Mouse (Mus musculus) kidney, postnatal 0 days (tissue): ENCODE measurements around the gene B4galt1. TPM values are rescaled to one million over a fixed set of nuclear protein-coding genes. Genes with fewer than 3 reads are reported as not detected.

ENCODE experiments used
- ATAC-seq: fragments of 200-750 bp; cut with Nextera tagmentation; replicated peaks from 2 replicates; pipeline ENCODE4 v1.8.0; 2017; ENCODE audit warnings: low read depth, moderate number of reproducible peaks, moderate TSS enrichment, moderate library complexity; ENCODE audit not compliant: low FRiP score
- DNase-seq: peaks from one replicate; pipeline ENCODE4 v3.0.0-alpha.2; 2016; ENCODE audit warnings: low spot score
- H3K27ac ChIP-seq: fragments of 300-500 bp; sonication (generic); 2 replicates; pipeline ENCODE4 v1.5.1; 2014; ENCODE audit warnings: mild to moderate bottlenecking
- H3K27me3 ChIP-seq: fragments of 300-500 bp; sonication (generic); 2 replicates; pipeline ENCODE4 v1.6.1; 2014; ENCODE audit warnings: low read length, mixed read lengths; ENCODE audit not compliant: insufficient read depth
- H3K36me3 ChIP-seq: fragments of 300-500 bp; sonication (generic); 2 replicates; pipeline ENCODE4 v1.6.1; 2014; ENCODE audit warnings: low read length, mixed read lengths; ENCODE audit not compliant: insufficient read depth
- H3K4me1 ChIP-seq: fragments of 300-500 bp; sonication (generic); replicated peaks from 2 replicates; pipeline ENCODE4 v1.6.1; 2014; ENCODE audit warnings: antibody characterized with exemption, low read length, mixed read lengths; ENCODE audit not compliant: insufficient read depth
- H3K4me2 ChIP-seq: fragments of 300-500 bp; sonication (generic); 2 replicates; pipeline ENCODE4 v1.6.1; 2014; ENCODE audit warnings: mild to moderate bottlenecking, low read length, moderate library complexity, mixed read lengths
- H3K4me3 ChIP-seq: fragments of 300-500 bp; sonication (generic); replicated peaks from 2 replicates; pipeline ENCODE4 v1.5.1; 2014; ENCODE audit warnings: low read depth, low read length
- H3K9ac ChIP-seq: fragments of 300-500 bp; sonication (generic); 2 replicates; pipeline ENCODE4 v1.6.1; 2014; ENCODE audit warnings: low read depth, low read length
- H3K9me3 ChIP-seq: fragments of 300-500 bp; sonication (generic); replicated peaks from 2 replicates; pipeline ENCODE4 v1.6.1; 2016; ENCODE audit warnings: low read length, inconsistent platforms, mixed read lengths
- CTCF ChIP-seq: IDR thresholded peaks from 2 replicates; pipeline ENCODE4 v1.5.1; 2016; ENCODE audit warnings: antibody characterized with exemption, low read depth, mild to moderate bottlenecking, moderate library complexity
- WGBS: fragments of 180-500 bp; shearing (Covaris S2); extraction: QIAGEN DNeasy Blood & Tissue Kit; methylation state at CpG from one replicate; pipeline ENCODE4 v1.1.7; 2014; 5-methylcytosine and 5-hydroxymethylcytosine counted together
- polyA plus RNA-seq: library from polyadenylated mRNA; unstranded; fragments of >200 nt; fragmentation: Nextera tagmentation; extraction: Ambion mirVana; gene quantifications from 2 replicates; pipeline ENCODE4 v1.2.1, GENCODE M21; 2015

The B4galt1 gene
- polyA plus RNA-seq, 1 experiment from 2014 or later = 35.9 TPM

DNA sequence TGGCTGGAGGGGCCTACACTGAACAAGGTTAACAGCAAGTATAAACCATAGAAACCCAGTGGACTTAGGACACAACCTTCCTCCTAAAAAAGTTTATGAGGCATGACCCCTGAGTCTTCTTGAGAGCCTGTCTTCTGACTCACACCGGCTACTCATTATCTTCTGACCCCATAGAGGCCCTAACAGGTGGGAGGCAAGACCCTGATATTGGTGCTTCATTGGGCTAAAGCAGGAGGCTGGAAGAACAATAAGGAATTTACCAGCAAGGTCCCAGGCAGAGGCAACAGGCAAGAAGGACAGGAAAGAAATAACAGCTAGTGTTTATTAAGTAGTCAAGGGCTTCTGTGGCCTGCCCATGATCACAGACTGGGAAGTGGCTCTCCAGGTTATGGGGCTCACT lies 32.9 kb downstream of the B4galt1 start:
- Histone ChIP-seq H3K4me3 (no peak overlapping the region), H3K27me3 (no peaks in the 10 kb centered on the region), H3K9ac (no peak overlapping the region), H3K4me2 (no peak overlapping the region), H3K27ac (peak overlapping the region; percentile 19; the same call in 1 of the 2 replicates), H3K9me3 (no peaks in the 10 kb centered on the region), H3K36me3 (peaks cover 6% of the 10 kb centered on the region; the same call in 1 of the 2 replicates), H3K4me1 (no peaks in the 10 kb centered on the region; the same call in none of the 2 replicates)
- DNase-seq (peak; percentile 27), ATAC-seq (0 out of 2 replicates have a peak, but pooled peaks have one; percentile 37)
- 36% methylated on average over 1 of the region's 1 CpGs for WGBS
- no peak for TF ChIP-seq CTCF

DNA sequence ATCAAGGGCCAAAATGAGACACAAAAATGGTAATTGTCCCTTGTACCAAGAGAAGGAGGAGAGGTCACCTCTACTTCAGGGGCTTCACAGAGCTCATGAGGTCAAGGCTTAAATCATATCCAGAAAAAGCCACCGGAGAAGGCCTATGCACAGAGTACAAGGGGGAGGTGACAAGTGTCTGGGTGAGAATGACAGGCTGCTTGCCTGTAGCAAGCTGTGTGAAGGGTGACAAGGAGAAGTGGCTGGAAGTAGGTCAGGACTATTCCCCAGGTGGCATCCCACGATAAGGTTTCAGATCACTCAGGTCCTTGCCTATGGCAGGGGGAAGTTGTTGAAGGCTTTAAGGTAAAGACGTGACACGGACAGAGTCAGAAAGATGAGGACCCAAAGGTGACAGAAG lies 33.8 kb downstream of the B4galt1 start:
- Histone ChIP-seq H3K36me3 (peaks cover 6% of the 10 kb centered on the region; the same call in 1 of the 2 replicates), H3K9ac (no peak overlapping the region), H3K4me1 (peaks cover 3% of the 10 kb centered on the region), H3K4me2 (no peak overlapping the region), H3K27me3 (no peaks in the 10 kb centered on the region), H3K4me3 (no peak overlapping the region), H3K9me3 (no peaks in the 10 kb centered on the region), H3K27ac (no peak overlapping the region)
- 79% methylated on average over 4 of the region's 4 CpGs for WGBS
- no peak for DNase-seq
- no peak for ATAC-seq
- no peak for TF ChIP-seq CTCF

DNA sequence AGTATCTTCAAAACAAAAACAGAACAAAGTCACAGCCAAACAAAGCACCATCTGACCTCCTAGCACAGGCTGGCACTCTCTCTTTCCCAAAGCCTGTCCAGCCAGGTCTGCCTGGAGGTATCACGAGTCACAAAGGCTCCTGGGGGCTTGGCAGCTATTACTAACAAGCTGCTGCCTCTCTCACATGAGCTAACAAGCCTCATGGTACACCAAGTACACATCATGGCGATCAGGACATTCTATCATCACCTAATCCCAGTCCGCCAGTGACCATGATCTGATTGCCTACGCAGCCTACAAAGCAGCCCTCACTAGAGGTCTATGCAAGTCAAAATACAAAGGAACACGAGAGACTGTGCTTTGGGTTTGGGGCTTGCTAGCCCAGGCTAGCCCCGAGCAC lies 34.7 kb downstream of the B4galt1 start:
- ATAC-seq (no peak), DNase-seq (no peak)
- H3K4me1 ChIP-seq = peaks cover 3% of the 10 kb centered on the region
- H3K27me3 ChIP-seq = no peaks in the 10 kb centered on the region
- no peak overlapping the region for H3K4me2 ChIP-seq
- H3K27ac ChIP-seq = no peak overlapping the region
- H3K9me3 ChIP-seq = no peaks in the 10 kb centered on the region
- WGBS = 97% methylated on average over 6 of the region's 6 CpGs
- no peak for TF ChIP-seq CTCF
- H3K36me3 ChIP-seq = peaks cover 6% of the 10 kb centered on the region; the same call in 1 of the 2 replicates
- no peak overlapping the region for H3K4me3 ChIP-seq
- no peak overlapping the region for H3K9ac ChIP-seq

DNA sequence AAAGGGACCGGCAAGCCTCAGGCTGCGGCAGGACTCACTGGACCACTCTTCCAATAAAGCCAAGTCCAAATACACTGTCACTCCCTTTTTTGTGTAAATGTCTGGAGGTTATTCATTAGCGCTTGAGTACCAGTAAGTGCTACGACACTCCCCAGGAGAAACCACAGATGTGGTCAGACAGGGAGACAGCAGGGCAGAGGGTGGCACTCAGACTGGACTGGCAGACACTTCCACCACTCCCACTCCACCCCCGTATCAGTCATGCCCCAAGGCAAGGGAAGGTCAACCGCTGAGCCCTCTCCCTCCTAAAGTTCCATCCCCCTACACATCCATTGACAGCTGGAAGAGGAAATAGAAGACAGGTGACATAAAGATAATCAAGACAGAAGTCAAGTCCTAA lies 35.4 kb downstream of the B4galt1 start:
- H3K27ac ChIP-seq = no peak overlapping the region
- peaks cover 6% of the 10 kb centered on the region; the same call in 1 of the 2 replicates for H3K36me3 ChIP-seq
- no peak overlapping the region for H3K4me3 ChIP-seq
- no peaks in the 10 kb centered on the region for H3K27me3 ChIP-seq
- DNase-seq (peak; percentile 64), ATAC-seq (peak; percentile 41)
- peaks cover 3% of the 10 kb centered on the region for H3K4me1 ChIP-seq
- no peaks in the 10 kb centered on the region for H3K9me3 ChIP-seq
- H3K4me2 ChIP-seq = no peak overlapping the region
- no peak overlapping the region for H3K9ac ChIP-seq
- WGBS = 42% methylated on average over 6 of the region's 6 CpGs
- TF ChIP-seq CTCF = no peak

DNA sequence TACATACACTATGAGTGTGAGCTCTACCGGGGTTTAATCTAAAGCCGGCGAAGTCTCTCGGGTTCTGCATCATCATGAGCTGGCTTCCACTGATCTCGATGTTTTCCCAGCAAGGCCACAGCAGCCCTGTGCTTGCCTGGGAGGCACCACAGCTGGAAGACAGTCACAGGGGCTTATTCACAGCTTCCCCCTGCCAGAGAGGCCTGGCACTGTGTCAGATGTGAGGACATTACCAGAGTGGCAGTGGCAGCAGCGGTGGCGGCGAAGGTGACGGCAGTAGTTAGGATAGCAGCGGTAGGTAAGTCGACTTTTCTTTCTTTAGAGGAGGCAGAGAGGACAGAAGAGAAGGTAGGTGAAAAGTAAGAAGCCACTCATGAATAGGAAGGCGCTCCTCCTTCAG lies 35.9 kb downstream of the B4galt1 start:
- Histone ChIP-seq H3K4me2 (no peak overlapping the region), H3K36me3 (peaks cover 6% of the 10 kb centered on the region; the same call in 1 of the 2 replicates), H3K27ac (no peak overlapping the region), H3K9ac (no peak overlapping the region), H3K4me3 (no peak overlapping the region), H3K27me3 (no peaks in the 10 kb centered on the region), H3K4me1 (peaks cover 3% of the 10 kb centered on the region), H3K9me3 (no peaks in the 10 kb centered on the region)
- DNase-seq = no peak
- TF ChIP-seq CTCF = no peak
- ATAC-seq = no peak
- 75% methylated on average over 12 of the region's 12 CpGs for WGBS

DNA sequence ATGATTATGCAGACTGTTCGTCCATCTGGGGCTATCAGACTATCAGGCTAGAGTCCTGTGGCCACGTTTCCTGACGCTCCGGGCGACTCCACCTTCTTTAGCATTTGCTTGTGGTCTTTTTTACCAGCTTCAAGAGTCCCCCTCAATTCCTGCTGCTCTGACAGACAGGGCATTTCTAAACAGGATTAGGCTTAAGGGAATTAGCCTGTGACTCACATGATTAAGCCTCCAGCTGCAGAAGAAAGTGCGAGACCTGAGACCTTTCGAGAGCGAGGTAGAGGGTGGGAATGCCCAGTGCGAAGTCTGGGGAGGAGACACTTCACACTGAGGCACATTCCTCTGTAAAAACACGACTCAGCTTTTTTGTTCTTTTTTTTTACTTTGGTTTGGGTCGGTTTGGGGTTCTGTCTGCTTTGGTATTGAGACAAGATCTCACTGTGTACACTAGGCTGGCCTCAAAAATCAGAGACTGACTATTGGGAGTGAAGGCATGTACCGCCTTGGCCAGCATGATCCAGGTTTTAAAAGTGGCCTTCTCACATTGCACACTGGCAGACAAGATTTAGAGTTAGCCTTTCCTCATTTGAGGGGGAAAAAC lies 37.9 kb downstream of the B4galt1 start:
- no peak overlapping the region for H3K4me2 ChIP-seq
- peaks cover 3% of the 10 kb centered on the region for H3K4me1 ChIP-seq
- H3K9ac ChIP-seq = no peak overlapping the region
- 49% methylated on average over 12 of the region's 12 CpGs for WGBS
- no peak overlapping the region for H3K4me3 ChIP-seq
- TF ChIP-seq CTCF = no peak
- peaks cover 8% of the 10 kb centered on the region; the same call in 1 of the 2 replicates for H3K36me3 ChIP-seq
- no peak for DNase-seq
- no peak for ATAC-seq
- no peaks in the 10 kb centered on the region for H3K9me3 ChIP-seq
- H3K27me3 ChIP-seq = no peaks in the 10 kb centered on the region
- H3K27ac ChIP-seq = no peak overlapping the region

DNA sequence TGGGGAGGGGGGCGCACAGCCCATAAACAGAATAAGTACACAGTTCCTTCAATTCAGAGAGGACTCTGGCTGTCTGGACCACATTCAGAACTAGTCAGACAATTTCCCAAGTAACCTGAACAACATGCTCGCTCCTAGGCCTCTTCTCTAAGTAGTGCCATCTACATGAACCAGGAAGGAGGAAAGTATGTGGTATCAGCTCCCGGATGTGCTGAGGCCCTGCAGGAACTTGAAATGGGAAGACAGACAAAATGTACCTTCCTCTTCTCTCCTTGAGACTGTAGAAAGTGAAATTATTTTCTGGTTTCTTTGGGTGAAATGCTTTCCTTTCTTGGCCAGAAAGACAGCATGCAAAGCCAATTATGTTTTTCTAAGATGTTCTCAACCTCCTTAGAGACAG lies 38.7 kb downstream of the B4galt1 start:
- Histone ChIP-seq H3K27ac (0 out of 2 replicates have a peak overlapping the region, but pooled peaks have one; percentile 36), H3K9ac (no peak overlapping the region), H3K36me3 (peaks cover 11% of the 10 kb centered on the region; the same call in 1 of the 2 replicates), H3K4me1 (peaks cover 3% of the 10 kb centered on the region), H3K4me3 (no peak overlapping the region), H3K9me3 (no peaks in the 10 kb centered on the region), H3K27me3 (no peaks in the 10 kb centered on the region), H3K4me2 (no peak overlapping the region)
- DNase-seq (no peak), ATAC-seq (no peak)
- WGBS = 90% methylated on average over 3 of the region's 3 CpGs
- TF ChIP-seq CTCF = no peak
